Mouse (Mus musculus) heart, adult 11 months (tissue): ENCODE measurements around the gene Lrrc28.

Experiments
- DNase-seq: peaks from one replicate; pipeline ENCODE4 v3.0.0; 2022

The Lrrc28 gene

GRCm38 (mm10) chr7:67483698-67484097 lies 161.4 kb downstream of the Lrrc28 start:
- DNase-seq: no peak

GRCm38 (mm10) chr7:67479576-67480413 lies 165.3 kb downstream of the Lrrc28 start:
- peak; percentile 97 for DNase-seq

GRCm38 (mm10) chr7:67479168-67479567 lies 165.9 kb downstream of the Lrrc28 start:
- no peak for DNase-seq

GRCm38 (mm10) chr7:67477996-67478395 lies 167.1 kb downstream of the Lrrc28 start:
- no peak for DNase-seq

GRCm38 (mm10) chr7:67471295-67471694 lies 173.8 kb downstream of the Lrrc28 start:
- peak; percentile 96 for DNase-seq

DNA sequence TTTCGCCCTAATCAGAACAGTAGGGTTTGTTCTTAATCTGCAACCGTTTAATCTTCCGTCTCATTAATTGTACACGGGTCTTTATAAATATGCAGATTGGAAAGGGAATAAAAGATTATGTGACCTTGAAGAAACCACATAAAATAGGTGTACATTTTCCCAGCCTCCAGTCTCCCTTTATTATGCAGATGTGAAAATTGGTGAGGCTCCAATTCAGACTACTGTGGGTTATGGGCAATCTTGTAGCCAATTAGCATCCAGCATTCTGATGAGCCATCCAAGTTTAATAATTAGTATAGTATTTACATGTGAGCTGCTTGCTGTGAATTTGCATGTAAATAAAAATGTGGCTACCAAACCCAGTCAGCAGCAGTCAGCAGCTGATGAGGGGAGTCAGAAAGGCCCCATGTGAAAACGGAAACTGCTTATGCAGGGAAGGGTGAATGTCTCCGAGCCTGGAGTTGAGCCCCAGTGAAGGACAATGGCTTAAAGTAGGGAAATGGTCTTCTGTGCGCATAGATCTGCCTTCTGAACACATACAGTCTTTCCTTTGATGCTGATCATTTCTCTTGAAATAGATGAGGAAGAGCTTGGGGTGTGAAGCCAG lies 176.2 kb downstream of the Lrrc28 start:
- DNase-seq: no peak

DNA sequence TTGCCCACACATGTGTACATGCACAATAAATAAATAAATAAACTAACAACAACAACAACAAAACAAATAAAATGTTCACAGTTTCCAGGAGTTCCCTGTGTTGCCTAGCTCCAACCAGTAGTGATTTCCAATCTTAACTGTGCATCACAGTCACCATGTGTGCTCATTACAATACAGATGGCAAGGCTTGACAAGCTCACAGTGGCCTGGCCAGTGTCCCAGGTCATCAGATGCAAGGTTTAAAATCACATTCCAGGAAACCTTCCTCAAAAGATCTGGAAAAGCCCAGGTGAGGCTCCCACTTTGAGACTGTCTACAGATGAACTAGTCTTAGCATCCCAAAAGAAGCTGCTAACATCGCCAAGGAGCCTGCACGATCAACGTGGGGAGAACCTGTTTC lies 176.9 kb downstream of the Lrrc28 start:
- DNase-seq: no peak

- DNase-seq: no peak
Observed at GRCm38 (mm10) chr7:67466322-67466721, 178.7 kb downstream of the Lrrc28 start.

DNA sequence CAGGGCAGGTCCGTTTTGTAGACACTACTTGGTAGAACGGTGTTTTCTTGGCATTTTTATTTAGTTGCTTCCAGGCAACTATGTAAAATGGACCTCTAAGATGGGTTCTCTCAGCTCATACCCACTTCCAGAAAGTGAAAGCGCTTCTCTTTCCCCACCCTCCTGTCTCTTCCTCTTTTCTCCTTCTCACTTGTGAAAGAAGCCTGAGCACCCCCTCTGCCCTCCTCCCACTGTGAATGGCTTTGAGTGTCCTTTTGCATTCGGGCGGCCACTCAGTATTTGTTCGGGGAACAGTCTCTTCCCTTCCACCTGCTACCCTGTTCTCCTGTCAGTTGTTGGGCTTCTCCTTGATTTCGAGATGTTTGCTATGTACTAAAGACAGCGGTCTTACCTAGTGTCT lies 180.4 kb downstream of the Lrrc28 start:
- peak; percentile 91 for DNase-seq

DNA sequence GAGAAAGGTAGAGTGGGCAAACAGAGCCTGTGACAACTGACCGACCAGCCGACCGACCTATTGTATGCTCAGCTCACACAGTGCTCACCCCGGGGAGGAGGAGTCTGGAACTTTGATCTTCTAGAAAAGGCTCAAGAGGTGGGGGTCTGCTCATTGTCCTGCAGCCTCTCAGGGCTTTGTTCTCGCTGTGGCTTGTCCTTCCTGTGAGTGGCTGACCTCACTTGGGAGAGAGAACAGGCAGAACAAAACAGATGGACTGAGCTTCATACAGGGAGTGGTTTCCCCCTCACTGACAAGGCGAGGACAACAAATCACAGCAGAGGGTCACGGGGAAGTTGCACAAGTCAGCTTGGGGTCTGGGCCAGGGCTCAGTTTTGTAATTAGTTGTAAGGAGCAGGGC lies 181.5 kb downstream of the Lrrc28 start:
- peak; percentile 98 for DNase-seq
